Mouse (Mus musculus): ENCODE data around the gene Lrrc49. TPM values are rescaled to one million over a fixed set of nuclear protein-coding genes. Genes with fewer than 3 reads are reported as not detected.

Gene Lrrc49
- polyA plus RNA-seq, 1 experiment from 2014 or later: 9.6 TPM

DNA sequence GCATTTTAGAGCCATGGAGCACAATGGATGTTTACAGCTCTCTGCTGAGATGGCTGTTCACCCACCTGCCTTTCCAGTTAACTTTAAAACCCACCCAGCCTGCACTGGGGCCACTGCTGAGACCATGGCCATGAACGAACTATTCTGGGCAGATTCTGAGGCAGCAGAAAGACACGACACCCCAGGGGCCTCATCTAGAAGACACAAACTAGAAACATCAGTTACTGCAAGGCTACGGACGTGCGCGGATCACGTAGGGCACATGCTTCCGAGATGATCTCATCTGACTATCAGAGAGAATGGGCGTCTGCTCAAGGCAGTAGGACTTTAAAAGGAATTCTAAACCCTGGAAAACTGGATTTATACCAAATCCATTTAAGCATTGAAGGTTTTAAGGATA, 71.0 kb downstream of the Lrrc49 start:
- no peaks in the 10 kb centered on the region for H3K36me3 ChIP-seq (ENCODE audit: control insufficient read depth, insufficient read depth)
- ATAC-seq (replicated peaks; ENCODE audit: extremely low read depth, insufficient read depth, low FRiP score): peak; percentile 91
- H3K4me3 ChIP-seq (ENCODE audit: low read length): no peak overlapping the region
- no peaks in the 10 kb centered on the region for H3K27me3 ChIP-seq (ENCODE audit: control insufficient read depth, insufficient read depth, low read length)
- no peaks in the 10 kb centered on the region for H3K9me3 ChIP-seq (replicated peaks; ENCODE audit: control insufficient read depth, low read length)
- H3K4me2 ChIP-seq (ENCODE audit: low read depth, low read length): peak overlapping the region; percentile 46; the same call in 1 of the 2 replicates
- H3K9ac ChIP-seq (ENCODE audit: low read length): peak overlapping the region; percentile 59
- H3K27ac ChIP-seq (ENCODE audit: low read length): peak overlapping the region; percentile 89
- peaks cover 8% of the 10 kb centered on the region for H3K4me1 ChIP-seq (ENCODE audit: control insufficient read depth, insufficient read depth, low read length)
- WGBS: 19% methylated on average over 9 of the region's 9 CpGs

DNA sequence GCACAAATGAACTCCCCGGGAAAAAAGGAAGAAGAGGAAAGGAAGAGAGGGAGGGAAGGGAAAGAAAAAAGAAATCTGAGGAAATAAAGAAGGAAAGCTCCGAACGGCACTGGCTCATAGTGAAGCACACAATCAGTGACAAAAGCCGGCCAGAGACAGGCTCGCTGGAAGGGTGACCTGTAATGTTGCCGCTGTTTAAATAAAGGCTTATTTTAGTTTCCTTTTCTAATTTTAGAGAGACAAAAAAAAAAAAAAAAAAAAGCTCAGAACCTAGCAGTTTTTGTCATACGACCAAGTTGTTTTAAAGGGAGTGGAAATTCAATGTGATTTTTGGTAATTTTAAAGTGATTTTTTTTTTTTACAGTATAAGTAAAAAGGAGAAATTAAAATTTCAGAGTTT, 71.6 kb downstream of the Lrrc49 start:
- H3K4me2 ChIP-seq (ENCODE audit: low read depth, low read length): peak overlapping the region; percentile 51
- H3K4me1 ChIP-seq (ENCODE audit: control insufficient read depth, insufficient read depth, low read length): peaks cover 8% of the 10 kb centered on the region
- H3K27ac ChIP-seq (ENCODE audit: low read length): peak overlapping the region; percentile 58
- no peaks in the 10 kb centered on the region for H3K9me3 ChIP-seq (replicated peaks; ENCODE audit: control insufficient read depth, low read length)
- H3K4me3 ChIP-seq (ENCODE audit: low read length): peak overlapping the region; percentile 16; the same call in 1 of the 2 replicates
- no peak for ATAC-seq (replicated peaks; ENCODE audit: extremely low read depth, insufficient read depth, low FRiP score)
- H3K36me3 ChIP-seq (ENCODE audit: control insufficient read depth, insufficient read depth): no peaks in the 10 kb centered on the region
- no peaks in the 10 kb centered on the region for H3K27me3 ChIP-seq (ENCODE audit: control insufficient read depth, insufficient read depth, low read length)
- H3K9ac ChIP-seq (ENCODE audit: low read length): peak overlapping the region; percentile 58; the same call in 1 of the 2 replicates
- 29% methylated on average over 7 of the region's 7 CpGs for WGBS

DNA sequence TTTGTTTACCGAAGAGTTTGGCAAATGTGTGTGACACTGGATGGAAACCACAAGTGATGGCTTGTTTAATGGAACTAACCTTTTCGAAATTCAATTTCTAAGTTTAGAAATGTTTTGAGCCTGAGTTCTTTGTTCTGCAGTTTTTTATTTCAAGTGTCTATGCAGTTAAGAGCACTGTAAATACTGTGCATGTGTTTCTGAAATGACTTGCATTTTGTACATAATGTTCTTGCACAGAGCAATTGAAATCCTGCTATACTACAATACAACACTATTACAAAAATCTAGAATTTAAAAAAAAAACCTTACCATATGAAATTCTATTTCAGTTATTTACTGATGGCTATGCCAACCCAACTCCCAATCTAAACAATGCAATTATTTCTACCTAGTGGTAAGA, 75.7 kb downstream of the Lrrc49 start:
- H3K27ac ChIP-seq (ENCODE audit: low read length): no peak overlapping the region
- no peak overlapping the region for H3K9ac ChIP-seq (ENCODE audit: low read length)
- peaks cover 6% of the 10 kb centered on the region for H3K4me1 ChIP-seq (ENCODE audit: control insufficient read depth, insufficient read depth, low read length)
- no peak overlapping the region for H3K4me3 ChIP-seq (ENCODE audit: low read length)
- 78% methylated on average over 2 of the region's 2 CpGs for WGBS
- H3K4me2 ChIP-seq (ENCODE audit: low read depth, low read length): no peak overlapping the region
- ATAC-seq (replicated peaks; ENCODE audit: extremely low read depth, insufficient read depth, low FRiP score): no peak
- H3K9me3 ChIP-seq (replicated peaks; ENCODE audit: control insufficient read depth, low read length): no peaks in the 10 kb centered on the region
- no peaks in the 10 kb centered on the region for H3K36me3 ChIP-seq (ENCODE audit: control insufficient read depth, insufficient read depth)
- H3K27me3 ChIP-seq (ENCODE audit: control insufficient read depth, insufficient read depth, low read length): no peaks in the 10 kb centered on the region

DNA sequence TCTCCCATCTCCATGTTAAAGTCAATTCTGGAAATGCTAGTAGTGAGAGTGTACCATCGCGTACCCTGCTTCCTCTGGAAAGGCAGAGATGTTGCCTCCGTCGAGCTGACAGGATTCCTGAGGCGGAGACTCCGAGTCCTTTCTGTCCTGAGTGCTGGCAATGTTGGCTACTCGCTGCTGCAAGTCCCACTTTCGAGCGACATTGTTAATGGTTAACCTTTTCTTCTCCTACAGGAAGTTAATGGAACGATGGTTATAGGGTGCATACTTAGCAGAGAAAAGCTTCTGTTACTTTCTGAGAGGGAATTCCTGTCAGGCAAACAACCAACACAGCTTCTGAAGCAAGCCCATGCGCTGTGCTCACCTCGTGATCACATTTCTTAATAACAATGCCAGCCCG, 77.8 kb downstream of the Lrrc49 start:
- no peak for ATAC-seq (replicated peaks; ENCODE audit: extremely low read depth, insufficient read depth, low FRiP score)
- H3K4me3 ChIP-seq (ENCODE audit: low read length): no peak overlapping the region
- WGBS: 59% methylated on average over 13 of the region's 13 CpGs
- H3K4me2 ChIP-seq (ENCODE audit: low read depth, low read length): 0 out of 2 replicates have a peak overlapping the region, but pooled peaks have one; percentile 6
- H3K9me3 ChIP-seq (replicated peaks; ENCODE audit: control insufficient read depth, low read length): no peaks in the 10 kb centered on the region
- no peaks in the 10 kb centered on the region for H3K27me3 ChIP-seq (ENCODE audit: control insufficient read depth, insufficient read depth, low read length)
- H3K36me3 ChIP-seq (ENCODE audit: control insufficient read depth, insufficient read depth): no peaks in the 10 kb centered on the region
- no peaks in the 10 kb centered on the region for H3K4me1 ChIP-seq (ENCODE audit: control insufficient read depth, insufficient read depth, low read length)
- no peak overlapping the region for H3K9ac ChIP-seq (ENCODE audit: low read length)
- no peak overlapping the region for H3K27ac ChIP-seq (ENCODE audit: low read length)

DNA sequence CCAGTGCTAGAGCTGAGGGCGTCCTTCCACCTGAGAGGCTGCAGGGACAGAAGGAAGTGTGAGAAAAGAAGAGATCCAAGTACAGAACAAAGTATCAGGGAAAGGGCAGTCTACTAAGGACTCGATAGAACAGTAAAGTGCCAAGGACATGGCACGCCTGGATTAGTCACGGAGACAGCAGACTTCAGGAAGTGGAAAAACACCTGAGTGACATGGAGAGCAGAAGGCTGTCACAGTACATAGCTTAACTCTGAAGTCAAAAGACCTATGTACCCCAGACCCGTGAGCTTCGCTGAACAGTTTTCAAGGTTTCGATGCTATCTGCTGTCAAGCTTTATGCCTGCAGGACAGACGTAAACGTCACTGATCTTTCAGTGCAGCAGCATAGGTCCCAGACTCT, 79.1 kb downstream of the Lrrc49 start:
- no peak overlapping the region for H3K4me2 ChIP-seq (ENCODE audit: low read depth, low read length)
- H3K4me1 ChIP-seq (ENCODE audit: control insufficient read depth, insufficient read depth, low read length): no peaks in the 10 kb centered on the region
- H3K36me3 ChIP-seq (ENCODE audit: control insufficient read depth, insufficient read depth): no peaks in the 10 kb centered on the region
- no peak overlapping the region for H3K9ac ChIP-seq (ENCODE audit: low read length)
- no peak overlapping the region for H3K4me3 ChIP-seq (ENCODE audit: low read length)
- H3K9me3 ChIP-seq (replicated peaks; ENCODE audit: control insufficient read depth, low read length): no peaks in the 10 kb centered on the region
- H3K27ac ChIP-seq (ENCODE audit: low read length): no peak overlapping the region
- ATAC-seq (replicated peaks; ENCODE audit: extremely low read depth, insufficient read depth, low FRiP score): no peak
- WGBS: 79% methylated on average over 9 of the region's 9 CpGs
- no peaks in the 10 kb centered on the region for H3K27me3 ChIP-seq (ENCODE audit: control insufficient read depth, insufficient read depth, low read length)

DNA sequence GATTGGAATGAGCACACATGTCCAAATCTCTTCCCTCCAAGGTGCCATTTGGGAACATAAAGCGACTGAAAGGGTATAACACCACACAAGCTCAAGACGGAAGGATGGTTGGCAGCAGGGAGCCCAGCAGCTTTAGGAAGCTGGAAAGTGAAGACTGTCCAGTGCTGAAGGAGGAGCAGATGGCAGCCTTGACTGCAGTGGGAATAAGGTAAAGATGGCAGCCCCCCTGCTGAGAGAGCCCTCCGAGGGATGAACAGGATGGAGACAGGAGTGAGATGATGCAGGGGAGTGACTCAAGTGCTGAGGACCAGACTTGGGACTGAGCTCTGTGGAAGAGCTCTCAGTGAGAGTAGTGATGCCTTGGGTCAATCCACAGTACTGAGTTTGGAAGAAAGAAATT, 79.9 kb downstream of the Lrrc49 start:
- 75% methylated on average over 3 of the region's 3 CpGs for WGBS
- ATAC-seq (replicated peaks; ENCODE audit: extremely low read depth, insufficient read depth, low FRiP score): no peak

DNA sequence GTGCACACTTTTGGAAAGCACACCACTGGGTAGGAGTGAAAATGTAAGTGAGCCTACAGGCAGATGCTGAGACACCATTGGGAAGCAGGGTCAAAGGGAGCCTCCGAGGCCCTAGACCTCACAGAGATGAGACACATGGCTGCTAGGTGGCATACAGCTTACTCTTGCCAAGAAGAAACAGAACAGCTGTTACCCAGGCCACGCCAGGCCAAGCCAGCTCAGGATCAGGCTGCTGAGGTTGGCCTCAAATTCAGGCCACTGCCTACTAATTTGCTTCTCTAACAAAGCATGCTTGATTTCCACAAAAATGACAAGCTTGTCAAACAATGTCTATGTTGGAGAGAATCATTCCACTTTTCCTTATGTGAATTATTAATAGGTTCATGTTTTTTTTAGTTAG, 83.0 kb downstream of the Lrrc49 start:
- no peak for ATAC-seq (replicated peaks; ENCODE audit: extremely low read depth, insufficient read depth, low FRiP score)
- 58% methylated on average over 2 of the region's 2 CpGs for WGBS
- no peak overlapping the region for H3K4me2 ChIP-seq (ENCODE audit: low read depth, low read length)
- H3K27ac ChIP-seq (ENCODE audit: low read length): no peak overlapping the region
- no peak overlapping the region for H3K9ac ChIP-seq (ENCODE audit: low read length)
- no peaks in the 10 kb centered on the region for H3K9me3 ChIP-seq (replicated peaks; ENCODE audit: control insufficient read depth, low read length)
- H3K36me3 ChIP-seq (ENCODE audit: control insufficient read depth, insufficient read depth): no peaks in the 10 kb centered on the region
- H3K4me3 ChIP-seq (ENCODE audit: low read length): no peak overlapping the region
- no peaks in the 10 kb centered on the region for H3K4me1 ChIP-seq (ENCODE audit: control insufficient read depth, insufficient read depth, low read length)
- H3K27me3 ChIP-seq (ENCODE audit: control insufficient read depth, insufficient read depth, low read length): no peaks in the 10 kb centered on the region

More for the DNA sequence above, 79.9 kb downstream of the Lrrc49 start:
- no peak overlapping the region for H3K4me3 ChIP-seq (ENCODE audit: low read length)
- no peaks in the 10 kb centered on the region for H3K9me3 ChIP-seq (replicated peaks; ENCODE audit: control insufficient read depth, low read length)
- no peaks in the 10 kb centered on the region for H3K27me3 ChIP-seq (ENCODE audit: control insufficient read depth, insufficient read depth, low read length)
- H3K36me3 ChIP-seq (ENCODE audit: control insufficient read depth, insufficient read depth): no peaks in the 10 kb centered on the region
- H3K9ac ChIP-seq (ENCODE audit: low read length): no peak overlapping the region
- no peaks in the 10 kb centered on the region for H3K4me1 ChIP-seq (ENCODE audit: control insufficient read depth, insufficient read depth, low read length)
- no peak overlapping the region for H3K27ac ChIP-seq (ENCODE audit: low read length)
- no peak overlapping the region for H3K4me2 ChIP-seq (ENCODE audit: low read depth, low read length)

DNA sequence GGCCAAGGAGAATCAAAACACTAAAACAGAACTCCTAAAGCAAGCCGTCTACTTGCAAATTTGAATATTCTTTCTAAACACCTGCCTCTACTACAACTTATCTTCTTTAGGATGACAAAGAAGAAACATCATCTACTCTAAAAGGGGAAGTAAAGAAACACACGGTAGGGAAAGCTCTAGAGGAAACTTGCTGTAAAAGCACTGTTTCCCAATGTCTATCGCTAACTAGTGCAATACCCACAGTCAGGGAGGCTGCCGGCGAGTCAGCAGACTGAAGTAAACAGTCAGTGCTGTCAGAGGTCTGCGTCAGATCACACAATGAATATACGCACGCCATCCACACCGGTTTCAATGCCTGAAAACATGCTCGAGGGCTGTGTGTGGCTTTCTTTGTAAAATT, 86.0 kb downstream of the Lrrc49 start:
- Histone ChIP-seq H3K27me3 (ENCODE audit: control insufficient read depth, insufficient read depth, low read length) (no peaks in the 10 kb centered on the region), H3K36me3 (ENCODE audit: control insufficient read depth, insufficient read depth) (no peaks in the 10 kb centered on the region), H3K9ac (ENCODE audit: low read length) (no peak overlapping the region), H3K4me1 (ENCODE audit: control insufficient read depth, insufficient read depth, low read length) (no peaks in the 10 kb centered on the region), H3K27ac (ENCODE audit: low read length) (no peak overlapping the region), H3K9me3 (replicated peaks; ENCODE audit: control insufficient read depth, low read length) (no peaks in the 10 kb centered on the region), H3K4me3 (ENCODE audit: low read length) (no peak overlapping the region), H3K4me2 (ENCODE audit: low read depth, low read length) (no peak overlapping the region)
- WGBS: 76% methylated on average over 10 of the region's 10 CpGs
- no peak for ATAC-seq (replicated peaks; ENCODE audit: extremely low read depth, insufficient read depth, low FRiP score)

DNA sequence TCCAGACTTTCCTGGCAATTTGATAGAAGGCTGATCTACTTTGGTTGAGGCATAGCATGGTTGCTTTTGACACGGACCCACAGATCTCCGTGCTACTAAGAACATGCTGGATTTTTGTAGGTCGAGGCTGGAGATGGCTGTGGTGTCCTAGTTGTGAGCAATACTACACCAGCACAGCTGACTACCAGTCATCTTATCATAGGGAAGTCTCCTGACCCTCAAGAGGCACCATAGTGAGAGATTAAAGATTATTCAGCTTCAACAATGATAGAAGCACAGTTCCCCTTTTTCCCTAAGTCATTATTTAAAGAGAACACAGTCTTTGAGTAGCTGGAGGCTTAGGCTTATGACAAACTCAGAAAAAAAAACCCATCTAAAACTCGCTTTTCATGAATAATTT, 87.7 kb downstream of the Lrrc49 start:
- H3K36me3 ChIP-seq (ENCODE audit: control insufficient read depth, insufficient read depth): no peaks in the 10 kb centered on the region
- H3K9me3 ChIP-seq (replicated peaks; ENCODE audit: control insufficient read depth, low read length): no peaks in the 10 kb centered on the region
- no peak overlapping the region for H3K27ac ChIP-seq (ENCODE audit: low read length)
- 76% methylated on average over 4 of the region's 4 CpGs for WGBS
- no peaks in the 10 kb centered on the region for H3K27me3 ChIP-seq (ENCODE audit: control insufficient read depth, insufficient read depth, low read length)
- no peak overlapping the region for H3K9ac ChIP-seq (ENCODE audit: low read length)
- no peak overlapping the region for H3K4me2 ChIP-seq (ENCODE audit: low read depth, low read length)
- ATAC-seq (replicated peaks; ENCODE audit: extremely low read depth, insufficient read depth, low FRiP score): no peak
- no peak overlapping the region for H3K4me3 ChIP-seq (ENCODE audit: low read length)
- no peaks in the 10 kb centered on the region for H3K4me1 ChIP-seq (ENCODE audit: control insufficient read depth, insufficient read depth, low read length)

DNA sequence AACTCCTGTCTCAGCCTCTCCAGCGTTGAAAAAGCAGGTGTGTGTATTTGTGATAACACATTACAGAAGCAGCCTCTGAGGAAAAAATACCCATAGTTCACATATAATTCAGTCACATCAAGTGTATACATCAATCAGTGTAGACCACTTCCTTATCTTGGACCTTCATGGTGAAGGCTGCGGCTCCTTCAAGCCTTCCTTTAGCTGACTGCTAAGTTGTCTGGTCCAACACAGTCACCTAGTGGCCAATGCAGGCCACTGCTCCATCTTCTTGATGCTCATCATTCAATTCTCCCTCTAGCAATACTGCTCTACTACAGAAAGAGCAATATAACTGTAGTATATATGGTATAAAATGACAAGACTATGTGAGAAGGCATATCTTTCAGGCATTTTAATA, 88.5 kb downstream of the Lrrc49 start:
- no peaks in the 10 kb centered on the region for H3K36me3 ChIP-seq (ENCODE audit: control insufficient read depth, insufficient read depth)
- H3K4me1 ChIP-seq (ENCODE audit: control insufficient read depth, insufficient read depth, low read length): no peaks in the 10 kb centered on the region
- 47% methylated on average over 2 of the region's 2 CpGs for WGBS
- no peak for ATAC-seq (replicated peaks; ENCODE audit: extremely low read depth, insufficient read depth, low FRiP score)
- H3K9me3 ChIP-seq (replicated peaks; ENCODE audit: control insufficient read depth, low read length): no peaks in the 10 kb centered on the region
- H3K4me2 ChIP-seq (ENCODE audit: low read depth, low read length): no peak overlapping the region
- H3K27me3 ChIP-seq (ENCODE audit: control insufficient read depth, insufficient read depth, low read length): no peaks in the 10 kb centered on the region
- no peak overlapping the region for H3K4me3 ChIP-seq (ENCODE audit: low read length)
- no peak overlapping the region for H3K9ac ChIP-seq (ENCODE audit: low read length)
- no peak overlapping the region for H3K27ac ChIP-seq (ENCODE audit: low read length)
